Mouse (Mus musculus) spleen, adult 2 months (tissue): ENCODE measurements around the gene Mgat4b. TPM values are rescaled to one million over a fixed set of nuclear protein-coding genes. Genes with fewer than 3 reads are reported as not detected.

ENCODE experiments used
- DNase-seq, 2 experiments: peaks; one replicate each; pipeline versions ENCODE4 v3.0.0 to v3.0.0-alpha.2; 2012 to 2021; ENCODE audit warnings: low spot score in 2 of 2, low read depth in 1 of 2
- H3K27ac ChIP-seq: fragments of 200-500 bp; 2 replicates; pipeline ENCODE4 v1.5.1; 2012; ENCODE audit warnings: low read length, inconsistent platforms; ENCODE audit not compliant: insufficient read depth
- H3K27me3 ChIP-seq: fragments of 200-500 bp; 2 replicates; pipeline ENCODE4 v1.6.1; 2012; ENCODE audit warnings: mild to moderate bottlenecking, moderate library complexity, low read length, inconsistent platforms; ENCODE audit not compliant: control insufficient read depth, insufficient read depth
- H3K36me3 ChIP-seq: fragments of 200-500 bp; 2 replicates; pipeline ENCODE4 v1.6.1; 2012; ENCODE audit warnings: mild to moderate bottlenecking, low read length, inconsistent platforms; ENCODE audit not compliant: control insufficient read depth, insufficient read depth
- H3K4me1 ChIP-seq: fragments of 200-500 bp; 2 replicates; pipeline ENCODE4 v1.6.1; 2011; ENCODE audit warnings: inconsistent platforms; ENCODE audit not compliant: control insufficient read depth, insufficient read depth, insufficient read length
- H3K4me3 ChIP-seq: fragments of 200-500 bp; 2 replicates; pipeline ENCODE4 v1.5.1; 2011; ENCODE audit warnings: mild to moderate bottlenecking, inconsistent platforms; ENCODE audit not compliant: insufficient read depth, insufficient read length; ENCODE audit errors: extremely low read depth
- CTCF ChIP-seq: fragments of 200-500 bp; IDR thresholded peaks from 2 replicates; pipeline ENCODE4 v1.5.1; 2011; ENCODE audit warnings: mild to moderate bottlenecking, inconsistent platforms; ENCODE audit not compliant: insufficient read depth, insufficient read length, insufficient replicate concordance; ENCODE audit errors: extremely low read depth
- POLR2A ChIP-seq: fragments of 200-500 bp; IDR thresholded peaks from 2 replicates; pipeline ENCODE4 v1.6.1; 2011; ENCODE audit warnings: low read depth, low read length, inconsistent platforms
- WGBS: fragments of 180-500 bp; shearing (Covaris S2); methylation state at CpG from one replicate; pipeline ENCODE4 v1.1.7; 2018; 5-methylcytosine and 5-hydroxymethylcytosine counted together
- polyA plus RNA-seq: library from polyadenylated mRNA; depleted of rRNA; stranded (reverse); fragments of >200 nt; gene quantifications from 2 replicates; pipeline ENCODE4 v1.2.3, GENCODE M21; 2012

The Mgat4b gene
- polyA plus RNA-seq, 1 experiment, result 32.6 TPM

- H3K27ac ChIP-seq, result no peak overlapping the region
- H3K27me3 ChIP-seq, result no peaks in the 10 kb centered on the region
- 75% methylated on average over 8 of the region's 8 CpGs for WGBS
- peaks cover 51% of the 10 kb centered on the region for H3K36me3 ChIP-seq
- H3K4me1 ChIP-seq, result no peaks in the 10 kb centered on the region
- no peak for TF ChIP-seq POLR2A
- TF ChIP-seq CTCF, result no peak
- DNase-seq, result no peak
- H3K4me3 ChIP-seq, result no peak overlapping the region
Measured at GRCm38 (mm10) chr11:50200613-50201012, 10.1 kb upstream of the Mgat4b start.

- no peaks in the 10 kb centered on the region for H3K27me3 ChIP-seq
- DNase-seq, result no peak
- no peak overlapping the region for H3K4me3 ChIP-seq
- H3K4me1 ChIP-seq, result no peaks in the 10 kb centered on the region
- H3K36me3 ChIP-seq, result peaks cover 61% of the 10 kb centered on the region
- TF ChIP-seq POLR2A, result no peak
- no peak for TF ChIP-seq CTCF
- WGBS, result 93% methylated on average over 3 of the region's 3 CpGs
- H3K27ac ChIP-seq, result no peak overlapping the region
Measured at GRCm38 (mm10) chr11:50201590-50201989, 9.1 kb upstream of the Mgat4b start.

- no peak overlapping the region for H3K27ac ChIP-seq
- TF ChIP-seq POLR2A (no peak), CTCF (no peak)
Measured at GRCm38 (mm10) chr11:50203302-50203827, 7.3 kb upstream of the Mgat4b start.

GRCm38 (mm10) chr11:50205434-50205833 lies 5.3 kb upstream of the Mgat4b start:
- WGBS, result 96% methylated on average over 3 of the region's 3 CpGs

More at GRCm38 (mm10) chr11:50203302-50203827, 7.3 kb upstream of the Mgat4b start:
- no peak for DNase-seq
- 93% methylated on average over 9 of the region's 9 CpGs for WGBS
- H3K4me1 ChIP-seq, result no peaks in the 10 kb centered on the region
- H3K27me3 ChIP-seq, result no peaks in the 10 kb centered on the region
- peaks cover 71% of the 10 kb centered on the region for H3K36me3 ChIP-seq
- no peak overlapping the region for H3K4me3 ChIP-seq

GRCm38 (mm10) chr11:50206037-50206436 lies 4.7 kb upstream of the Mgat4b start:
- peaks cover 57% of the 10 kb centered on the region for H3K36me3 ChIP-seq

More at GRCm38 (mm10) chr11:50205434-50205833, 5.3 kb upstream of the Mgat4b start:
- Histone ChIP-seq H3K27me3 (no peaks in the 10 kb centered on the region), H3K27ac (no peak overlapping the region), H3K4me3 (no peak overlapping the region), H3K4me1 (no peaks in the 10 kb centered on the region; the same call in 1 of the 2 replicates), H3K36me3 (peaks cover 62% of the 10 kb centered on the region)
- TF ChIP-seq POLR2A (no peak), CTCF (no peak)
- no peak for DNase-seq

GRCm38 (mm10) chr11:50207344-50207743 lies 3.3 kb upstream of the Mgat4b start:
- Histone ChIP-seq H3K36me3 (peaks cover 44% of the 10 kb centered on the region), H3K27me3 (no peaks in the 10 kb centered on the region), H3K4me3 (no peak overlapping the region), H3K4me1 (peaks cover 5% of the 10 kb centered on the region; the same call in 1 of the 2 replicates), H3K27ac (no peak overlapping the region)
- 94% methylated on average over 14 of the region's 14 CpGs for WGBS
- DNase-seq, result no peak
- TF ChIP-seq CTCF (no peak), POLR2A (no peak)

More at GRCm38 (mm10) chr11:50206037-50206436, 4.7 kb upstream of the Mgat4b start:
- WGBS, result 86% methylated on average over 2 of the region's 2 CpGs
- DNase-seq, result no peak
- no peaks in the 10 kb centered on the region for H3K27me3 ChIP-seq
- TF ChIP-seq CTCF (no peak), POLR2A (no peak)
- H3K4me3 ChIP-seq, result no peak overlapping the region
- H3K27ac ChIP-seq, result no peak overlapping the region
- H3K4me1 ChIP-seq, result peaks cover 2% of the 10 kb centered on the region; the same call in 1 of the 2 replicates

GRCm38 (mm10) chr11:50208039-50208438 lies 2.7 kb upstream of the Mgat4b start:
- Histone ChIP-seq H3K27me3 (no peaks in the 10 kb centered on the region), H3K4me3 (no peak overlapping the region), H3K4me1 (peaks cover 5% of the 10 kb centered on the region; the same call in 1 of the 2 replicates), H3K27ac (no peak overlapping the region), H3K36me3 (peaks cover 39% of the 10 kb centered on the region)
- 95% methylated on average over 5 of the region's 5 CpGs for WGBS
- no peak for DNase-seq
- TF ChIP-seq POLR2A (no peak), CTCF (no peak)
